Mouse (Mus musculus) midbrain, embryonic 14.5 days (tissue): ENCODE measurements at regions not wholly inside any gene's neighbourhood (a gene's known extent, or its start where the extent isn't known, plus 50 kb on each side); places are given as distances from the start of the nearest gene placed in this dataset.
A peak's percentile ranks its signal among the peaks of the same experiment; 100 is the strongest.

Experiments used
- ATAC-seq: fragments of 200-750 bp; cut with Nextera tagmentation; 2 replicates; pipeline ENCODE4 v1.8.0; 2017; ENCODE audit warnings: moderate number of reproducible peaks, moderate library complexity; ENCODE audit not compliant: low FRiP score, low TSS enrichment
- DNase-seq: peaks from one replicate; pipeline ENCODE4 v3.0.0-alpha.2; 2015
- H3K27ac ChIP-seq: fragments of 300-500 bp; sonication (generic); replicated peaks from 2 replicates; pipeline ENCODE4 v1.5.1; 2014; ENCODE audit warnings: mild to moderate bottlenecking, low read depth, low read length, moderate library complexity
- H3K27me3 ChIP-seq: fragments of 300-500 bp; sonication (generic); 2 replicates; pipeline ENCODE4 v1.6.1; 2014; ENCODE audit warnings: low read length, control low read depth, mixed read lengths; ENCODE audit not compliant: control insufficient read depth, insufficient read depth
- H3K36me3 ChIP-seq: fragments of 300-500 bp; sonication (generic); 2 replicates; pipeline ENCODE4 v1.6.1; 2014; ENCODE audit warnings: low read length, control low read depth; ENCODE audit not compliant: control insufficient read depth, insufficient read depth
- H3K4me1 ChIP-seq: fragments of 300-500 bp; sonication (generic); 2 replicates; pipeline ENCODE4 v1.6.1; 2014; ENCODE audit warnings: mild to moderate bottlenecking, antibody characterized with exemption, low read length, control low read depth; ENCODE audit not compliant: control insufficient read depth, insufficient read depth
- H3K4me2 ChIP-seq: fragments of 300-500 bp; sonication (generic); 2 replicates; pipeline ENCODE4 v1.6.1; 2014; ENCODE audit warnings: mild to moderate bottlenecking, low read length, moderate library complexity
- H3K4me3 ChIP-seq: fragments of 300-500 bp; sonication (generic); replicated peaks from 2 replicates; pipeline ENCODE4 v1.5.1; 2014; ENCODE audit warnings: low read depth, low read length
- H3K9ac ChIP-seq: fragments of 300-500 bp; sonication (generic); replicated peaks from 2 replicates; pipeline ENCODE4 v1.6.1; 2014; ENCODE audit warnings: mild to moderate bottlenecking, low read length, moderate library complexity
- H3K9me3 ChIP-seq: fragments of 300-500 bp; sonication (generic); 2 replicates; pipeline ENCODE4 v1.6.1; 2016; ENCODE audit warnings: low read length, control low read depth, mixed read lengths; ENCODE audit not compliant: control insufficient read depth
- WGBS: fragments of 180-500 bp; shearing (Covaris S2); extraction: QIAGEN DNeasy Blood & Tissue Kit; methylation state at CpG from one replicate; pipeline ENCODE4 v1.1.7; 2014; 5-methylcytosine and 5-hydroxymethylcytosine counted together

DNA sequence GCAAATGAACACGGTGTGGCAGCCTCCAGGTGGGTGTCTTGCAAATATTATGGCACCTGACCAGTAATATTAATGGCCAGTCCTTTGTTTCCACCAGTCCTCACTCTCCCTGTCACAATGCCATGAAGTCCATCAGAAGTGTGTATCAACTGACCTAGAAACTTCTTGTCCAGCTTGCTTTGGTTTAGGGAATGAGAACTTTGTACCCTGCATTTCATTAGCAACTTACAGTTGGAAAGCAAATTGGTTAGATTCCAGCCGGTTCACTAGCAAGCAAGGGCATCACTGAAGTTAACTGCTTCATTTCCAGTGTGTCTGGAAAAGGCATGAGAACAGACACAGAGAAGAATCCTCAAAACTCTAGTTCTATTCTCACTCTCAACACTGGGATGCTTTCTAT, 178.1 kb upstream of the Lyplal1 start:
- H3K4me1 ChIP-seq = no peaks in the 10 kb centered on the region
- no peaks in the 10 kb centered on the region for H3K27me3 ChIP-seq
- H3K9me3 ChIP-seq = no peaks in the 10 kb centered on the region
- H3K4me3 ChIP-seq = no peak overlapping the region
- no peak for ATAC-seq
- DNase-seq = no peak
- H3K36me3 ChIP-seq = no peaks in the 10 kb centered on the region
- no peak overlapping the region for H3K4me2 ChIP-seq
- WGBS = 77% methylated on average over 2 of the region's 2 CpGs
- no peak overlapping the region for H3K27ac ChIP-seq
- no peak overlapping the region for H3K9ac ChIP-seq

DNA sequence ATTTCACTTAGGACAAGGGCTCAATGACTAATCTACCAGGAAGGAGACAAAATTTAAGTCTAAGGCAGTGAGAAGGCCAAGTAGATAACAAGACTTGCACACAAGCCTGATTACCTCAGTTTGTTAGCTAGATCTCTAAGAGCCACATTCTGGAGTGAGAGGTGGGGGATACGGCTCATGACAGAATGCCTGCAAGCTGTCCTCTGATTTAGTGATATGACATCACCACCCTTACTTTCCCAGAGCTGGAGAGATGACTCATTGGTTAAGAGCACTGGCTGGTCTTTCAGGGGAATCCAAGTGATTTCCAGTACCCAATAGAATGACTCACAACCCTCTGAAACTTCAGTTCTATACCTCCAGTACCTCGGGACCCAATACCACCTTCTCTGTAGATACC, 177.5 kb upstream of the Lyplal1 start:
- Histone ChIP-seq H3K4me2 (no peak overlapping the region), H3K27me3 (no peaks in the 10 kb centered on the region), H3K27ac (no peak overlapping the region), H3K9me3 (no peaks in the 10 kb centered on the region), H3K4me1 (no peaks in the 10 kb centered on the region), H3K36me3 (no peaks in the 10 kb centered on the region), H3K9ac (no peak overlapping the region), H3K4me3 (no peak overlapping the region)
- ATAC-seq = no peak
- no peak for DNase-seq
- WGBS = 94% methylated on average over 2 of the region's 2 CpGs

DNA sequence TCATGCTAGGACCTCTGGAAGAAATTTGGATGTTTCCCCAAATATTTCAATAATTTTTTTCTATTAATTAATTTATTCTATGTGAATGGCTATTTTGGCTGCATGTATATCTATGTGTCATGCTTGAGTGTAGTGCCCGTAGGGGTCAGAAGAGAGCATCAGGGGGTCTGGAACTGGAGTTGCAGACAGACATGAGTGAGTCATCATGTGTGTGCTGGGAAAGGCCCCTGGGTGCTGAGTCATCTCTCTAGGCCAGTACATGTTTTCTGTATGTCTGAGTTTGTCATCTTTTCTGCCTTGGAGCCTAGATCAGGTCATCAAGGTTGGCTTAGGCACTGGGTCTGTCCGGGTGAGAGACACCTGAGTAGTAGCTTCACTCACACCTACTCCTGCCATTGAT, 172.0 kb upstream of the Lyplal1 start:
- WGBS = 88% methylated on average over 2 of the region's 2 CpGs
- H3K27me3 ChIP-seq = no peaks in the 10 kb centered on the region
- no peaks in the 10 kb centered on the region for H3K4me1 ChIP-seq
- H3K36me3 ChIP-seq = no peaks in the 10 kb centered on the region
- no peak for DNase-seq
- H3K4me2 ChIP-seq = no peak overlapping the region
- H3K9me3 ChIP-seq = no peaks in the 10 kb centered on the region
- H3K4me3 ChIP-seq = no peak overlapping the region
- no peak for ATAC-seq
- no peak overlapping the region for H3K27ac ChIP-seq
- H3K9ac ChIP-seq = no peak overlapping the region

DNA sequence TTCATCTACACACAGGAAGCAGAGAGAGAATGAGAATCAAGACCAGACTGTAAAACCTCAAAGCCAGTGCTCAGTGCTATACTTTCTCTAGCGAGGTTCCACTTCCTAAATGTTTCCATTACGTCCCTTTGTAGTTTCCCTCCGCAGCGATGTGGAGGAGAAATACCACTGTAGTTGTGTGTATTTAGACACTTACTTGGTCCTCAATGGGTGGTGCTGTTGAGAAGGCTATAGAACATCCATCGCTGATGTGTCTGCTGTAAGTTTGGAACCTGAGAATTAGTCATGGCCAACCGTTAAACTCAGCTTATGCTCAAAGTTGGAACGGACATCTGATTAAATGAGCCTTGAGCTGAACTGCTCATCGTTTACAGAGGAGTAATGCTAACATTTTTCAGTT, 170.7 kb upstream of the Lyplal1 start:
- H3K27ac ChIP-seq = no peak overlapping the region
- no peak for ATAC-seq
- H3K27me3 ChIP-seq = no peaks in the 10 kb centered on the region
- H3K4me3 ChIP-seq = no peak overlapping the region
- DNase-seq = no peak
- no peak overlapping the region for H3K9ac ChIP-seq
- H3K4me1 ChIP-seq = no peaks in the 10 kb centered on the region
- WGBS = 92% methylated on average over 8 of the region's 8 CpGs
- no peak overlapping the region for H3K4me2 ChIP-seq
- no peaks in the 10 kb centered on the region for H3K36me3 ChIP-seq
- H3K9me3 ChIP-seq = no peaks in the 10 kb centered on the region

DNA sequence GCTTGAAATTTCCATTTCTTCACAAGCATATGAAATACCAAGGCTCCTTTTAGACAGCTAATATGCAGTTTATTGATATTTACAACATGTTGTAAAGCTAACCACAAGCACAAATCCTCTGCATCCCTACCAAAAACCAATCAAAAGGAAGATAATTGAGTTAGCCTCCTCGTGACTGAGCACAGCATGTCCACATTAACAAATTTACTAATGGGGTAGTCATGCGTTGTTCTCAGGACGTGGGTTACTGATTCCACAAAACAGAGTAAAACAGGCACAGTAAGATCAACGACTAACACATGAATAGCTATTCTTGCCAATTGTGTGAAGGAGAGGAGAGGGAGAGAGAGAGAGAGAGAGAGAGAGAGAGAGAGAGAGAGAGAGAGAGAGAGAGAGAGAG, 169.3 kb upstream of the Lyplal1 start:
- DNase-seq (no peak), ATAC-seq (no peak)
- Histone ChIP-seq H3K27me3 (no peaks in the 10 kb centered on the region), H3K4me3 (no peak overlapping the region), H3K4me1 (no peaks in the 10 kb centered on the region), H3K4me2 (no peak overlapping the region), H3K27ac (no peak overlapping the region), H3K9ac (no peak overlapping the region), H3K9me3 (no peaks in the 10 kb centered on the region), H3K36me3 (no peaks in the 10 kb centered on the region)
- WGBS = 42% methylated on average over 4 of the region's 4 CpGs

DNA sequence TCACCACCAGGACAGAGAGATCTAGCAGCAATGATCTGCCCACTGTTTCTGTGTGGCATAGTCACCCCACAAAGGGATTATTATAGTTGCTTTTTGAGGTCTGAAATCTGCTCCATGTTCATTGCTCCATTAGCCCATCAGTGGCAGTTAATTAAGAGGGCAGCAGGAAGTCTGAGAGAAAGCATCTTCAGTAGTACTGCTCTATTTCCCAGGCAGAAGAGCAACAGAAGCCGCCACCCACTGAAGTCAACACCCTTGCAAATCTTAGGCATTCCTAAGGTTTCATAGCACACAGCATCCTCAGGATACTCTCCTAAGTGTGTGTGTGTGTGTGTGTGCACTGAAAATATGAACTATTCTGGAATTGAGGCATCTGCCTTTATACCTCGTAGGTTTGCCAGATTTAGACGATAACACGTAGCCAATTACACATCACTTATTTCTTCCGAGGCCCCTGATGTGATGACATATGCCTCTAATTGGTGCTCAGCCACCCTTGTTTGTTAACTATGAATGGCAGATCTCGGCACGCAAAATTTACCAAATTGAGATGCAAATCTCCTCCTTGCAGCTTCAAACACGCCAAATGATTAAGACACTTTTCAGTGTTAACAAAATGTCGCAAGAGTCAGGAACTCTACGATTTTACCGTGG, 161.0 kb upstream of the Lyplal1 start:
- Histone ChIP-seq H3K4me2 (peak overlapping the region; percentile 35), H3K27me3 (no peaks in the 10 kb centered on the region), H3K4me3 (no peak overlapping the region), H3K36me3 (no peaks in the 10 kb centered on the region), H3K9me3 (no peaks in the 10 kb centered on the region), H3K9ac (no peak overlapping the region), H3K4me1 (peaks cover 8% of the 10 kb centered on the region; the same call in 1 of the 2 replicates), H3K27ac (no peak overlapping the region)
- ATAC-seq = no peak
- 40% methylated on average over 11 of the region's 11 CpGs for WGBS
- DNase-seq = peak; percentile 23

DNA sequence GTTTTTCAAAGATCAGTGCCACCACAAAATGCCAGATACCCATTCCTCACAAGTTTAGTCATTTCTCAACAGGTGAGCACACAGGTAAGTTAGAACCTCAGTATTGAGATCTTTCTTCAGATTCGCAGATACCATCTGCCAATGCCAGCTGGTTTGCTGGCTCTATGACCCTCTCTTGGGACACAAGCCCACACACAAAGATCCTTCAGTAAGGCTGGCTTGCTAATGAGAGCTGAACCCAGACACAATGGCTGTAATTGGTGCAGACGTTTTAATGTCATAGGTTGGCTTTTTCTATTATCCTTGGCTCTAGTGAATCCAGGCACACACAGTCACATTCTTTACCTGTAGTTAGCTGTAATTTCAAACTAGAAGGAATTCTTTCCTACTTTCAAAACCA, 154.3 kb upstream of the Lyplal1 start:
- no peak overlapping the region for H3K27ac ChIP-seq
- 73% methylated on average over 2 of the region's 2 CpGs for WGBS
- ATAC-seq (no peak), DNase-seq (no peak)
- no peaks in the 10 kb centered on the region for H3K36me3 ChIP-seq
- H3K9me3 ChIP-seq = no peaks in the 10 kb centered on the region
- H3K4me3 ChIP-seq = no peak overlapping the region
- H3K4me1 ChIP-seq = no peaks in the 10 kb centered on the region
- H3K4me2 ChIP-seq = no peak overlapping the region
- no peaks in the 10 kb centered on the region for H3K27me3 ChIP-seq
- H3K9ac ChIP-seq = no peak overlapping the region

DNA sequence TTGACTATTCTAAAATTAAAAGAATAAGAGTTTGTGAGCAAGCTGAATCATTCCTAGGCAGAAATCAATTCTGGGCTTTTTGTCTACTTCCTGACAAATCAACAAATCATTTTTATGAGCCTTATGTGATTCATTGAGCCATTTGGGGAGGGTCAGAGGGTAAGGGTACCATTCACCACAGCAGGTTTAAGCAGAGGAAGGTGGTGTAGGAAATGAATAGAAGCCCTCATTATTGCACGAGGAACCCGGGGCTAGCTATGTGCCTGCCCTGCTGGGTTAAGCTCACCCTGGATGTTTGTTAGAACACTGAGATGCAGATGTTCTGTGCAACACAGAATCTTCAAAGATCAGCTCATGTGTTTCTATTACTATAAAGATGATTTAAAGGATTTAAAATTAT, 150.2 kb upstream of the Lyplal1 start:
- Histone ChIP-seq H3K9me3 (no peaks in the 10 kb centered on the region), H3K9ac (no peak overlapping the region), H3K4me2 (no peak overlapping the region), H3K4me3 (no peak overlapping the region), H3K27ac (no peak overlapping the region), H3K27me3 (no peaks in the 10 kb centered on the region), H3K36me3 (no peaks in the 10 kb centered on the region), H3K4me1 (0 out of 2 replicates have a peak, but pooled peaks cover 4% of the 10 kb centered on the region)
- WGBS = 80% methylated on average over 2 of the region's 2 CpGs
- ATAC-seq (no peak), DNase-seq (no peak)

DNA sequence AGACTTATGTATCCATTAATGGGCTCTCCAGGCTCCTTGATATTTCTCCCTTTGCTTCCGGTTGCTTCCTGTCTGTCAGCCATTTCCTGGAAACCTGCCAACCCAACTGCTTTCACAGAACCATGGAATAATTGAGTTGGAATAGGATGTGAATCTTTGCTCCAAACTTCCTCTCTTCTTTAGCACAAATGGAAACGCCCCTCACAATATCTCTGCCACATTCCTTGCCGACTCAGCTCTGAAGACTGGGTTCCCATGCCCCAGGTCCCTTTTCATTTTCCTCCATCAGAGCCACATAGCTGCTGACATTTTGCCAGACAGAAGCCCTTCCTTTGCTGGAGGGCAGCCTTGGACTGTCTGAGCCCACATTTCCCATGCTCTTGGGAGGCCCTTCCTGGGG, 147.5 kb upstream of the Lyplal1 start:
- H3K27me3 ChIP-seq = no peaks in the 10 kb centered on the region
- H3K9ac ChIP-seq = no peak overlapping the region
- H3K4me1 ChIP-seq = peaks cover 9% of the 10 kb centered on the region; the same call in 1 of the 2 replicates
- peak overlapping the region; percentile 2; the same call in 1 of the 2 replicates for H3K27ac ChIP-seq
- no peaks in the 10 kb centered on the region for H3K9me3 ChIP-seq
- DNase-seq = peak; percentile 64
- H3K4me3 ChIP-seq = no peak overlapping the region
- WGBS = 47% methylated on average over 3 of the region's 3 CpGs
- H3K4me2 ChIP-seq = no peak overlapping the region
- no peak for ATAC-seq
- no peaks in the 10 kb centered on the region for H3K36me3 ChIP-seq
